Mouse (Mus musculus) ES-Bruce4 (cell line): Measurements from ENCODE around the gene Get4.

Experiments used
- CTCF ChIP-seq: IDR thresholded peaks from one replicate; pipeline ENCODE4 v1.8.1; 2011; ENCODE audit warnings: low read depth, low read length
- EP300 ChIP-seq: IDR thresholded peaks from 2 replicates; pipeline ENCODE4 v1.6.1; 2011; ENCODE audit warnings: low read depth, low read length; ENCODE audit not compliant: insufficient read depth
- POLR2A ChIP-seq: IDR thresholded peaks from one replicate; pipeline ENCODE4 v1.8.1; 2011; ENCODE audit warnings: low read length; ENCODE audit not compliant: insufficient read depth

- TF ChIP-seq CTCF = no peak
- TF ChIP-seq EP300 = no peak
- no peak for TF ChIP-seq POLR2A
Measured at GRCm38 (mm10) chr5:139228318-139228717, 23.8 kb upstream of the Get4 start.
